ENCODE assay signal across 8 mouse cellular contexts in the genomic region with DNA sequence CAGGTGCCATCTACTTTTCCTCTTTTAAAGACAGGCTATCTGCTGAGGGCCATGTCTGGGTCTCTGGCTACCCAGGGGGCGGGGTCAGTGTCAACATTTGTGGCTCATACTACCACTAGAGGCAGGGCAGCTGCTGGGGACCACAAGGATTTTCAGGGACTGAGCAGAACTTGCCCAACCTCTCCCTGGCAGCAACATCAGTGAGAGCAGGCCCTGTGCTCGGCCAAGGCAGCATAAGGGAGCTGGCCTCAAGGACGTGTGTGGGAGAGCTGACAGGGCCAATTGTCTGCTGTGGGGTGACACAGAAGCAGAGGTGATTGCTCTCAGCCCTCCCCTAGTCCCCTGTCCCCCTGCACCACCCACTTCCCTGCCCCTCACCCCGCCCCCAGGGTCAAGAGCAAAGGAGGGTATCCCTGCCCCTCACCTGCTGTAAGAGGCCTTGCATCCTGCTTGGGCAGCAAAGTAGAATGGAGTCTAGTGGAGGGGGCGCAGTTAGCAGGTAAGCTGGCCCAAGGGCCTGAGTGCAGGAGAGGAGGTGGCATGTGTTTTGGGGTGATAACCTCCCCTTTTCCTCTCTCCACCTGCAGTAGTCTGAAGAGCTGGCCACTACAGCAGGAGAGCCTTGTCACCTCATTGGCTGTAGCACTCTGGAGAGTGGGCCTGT. TPM values are rescaled to one million over a fixed set of nuclear protein-coding genes. Genes with fewer than 3 reads are reported as not detected.
A peak's percentile ranks its signal among the peaks of the same experiment; 100 is the strongest.
DNase-seq lines count a peak whose midpoint lies in the region; ATAC-seq and TF ChIP-seq lines count a peak whose summit lies in the region.

No protein-coding gene starts in this region.

- no peaks in the 10 kb centered on the region for H3K9me3 ChIP-seq in forebrain, embryonic 12.5 days

- ATAC-seq in megakaryocyte, adult 5-6 weeks (ENCODE audit: poor library complexity, severe bottlenecking) = peak; percentile 57; the same call in 1 of the 2 replicates
- no peak for ATAC-seq in forebrain, embryonic 12.5 days (ENCODE audit: low FRiP score)

- no peak overlapping the region for H3K4me2 ChIP-seq in forebrain, embryonic 12.5 days

- H3K27ac ChIP-seq in gastrocnemius, adult 2 months = peak overlapping the region; percentile 51
- H3K27ac ChIP-seq in forebrain, embryonic 12.5 days = no peak overlapping the region

- no peaks in the 10 kb centered on the region for H3K4me1 ChIP-seq in forebrain, embryonic 12.5 days

- intact Hi-C loops in gastrocnemius, adult 2 months (cut with DNase I) = no loop called here

- no peak; the same call in 1 of the 2 replicates for TF ChIP-seq CTCF in gastrocnemius, adult 2 months (IDR thresholded peaks at IDR 0.05)

- peak; percentile 19 for DNase-seq in kidney, postnatal 10 days
- DNase-seq in kidney, postnatal 25 days = no peak
- DNase-seq in adrenal gland, adult (ENCODE audit: inconsistent age in 2 of 2, low spot score in 1 of 2) = peak; percentile 55 to 82
- DNase-seq in gastrocnemius, adult 2 months = peak; percentile 56
- DNase-seq in right cerebral cortex, adult 2 months (ENCODE audit: low spot score in 2 of 2) = no peak
- DNase-seq in cerebellum, adult 11-12 months = no peak

- H3K9ac ChIP-seq in forebrain, embryonic 12.5 days = no peak overlapping the region

- no peak overlapping the region for H3K4me3 ChIP-seq in gastrocnemius, adult 2 months
- H3K4me3 ChIP-seq in forebrain, embryonic 12.5 days (replicated peaks) = no peak overlapping the region

- H3K36me3 ChIP-seq in forebrain, embryonic 12.5 days (replicated peaks) = no peaks in the 10 kb centered on the region

- no peaks in the 10 kb centered on the region for H3K27me3 ChIP-seq in forebrain, embryonic 12.5 days

- WGBS in forebrain, embryonic 12.5 days = 72% methylated on average over 5 of the region's 5 CpGs

RNA-seq across cellular contexts. Expression of gene Slc35f5, which starts 51.7 kb away (rescaled TPM):
- 10 to 100 TPM; 21.7 to 26.2 TPM for total RNA-seq in gastrocnemius, adult 2 months (2021)
- total RNA-seq in megakaryocyte, adult 5-6 weeks (2015) = 13.0 and 14.5 TPM in 2 replicates
- 7.1 and 8.1 TPM in 2 replicates for total RNA-seq in megakaryocyte, adult 5-6 weeks (2017)
- 22.5 and 22.6 TPM in 2 replicates for polyA plus RNA-seq in forebrain, embryonic 12.5 days (2016; fragmentation: Nextera tagmentation; extraction: Ambion mirVana)

Comparison
In these comparisons a context has a peak if more than half of its experiments do, and no peak if none do; other contexts are left out.
1. DNase-seq: peak in kidney, postnatal 10 days (single experiment), adrenal gland, adult (2 of 2) and gastrocnemius, adult 2 months (single experiment); none in kidney, postnatal 25 days (0 of 2), right cerebral cortex, adult 2 months (0 of 2) and cerebellum, adult 11-12 months (single experiment).